Mouse (Mus musculus) heart, embryonic 12.5 days (tissue): ENCODE measurements around the gene Fbxo6. TPM values are rescaled to one million over a fixed set of nuclear protein-coding genes. Genes with fewer than 3 reads are reported as not detected.

ENCODE experiments used
- ATAC-seq: fragments of 200-750 bp; cut with Nextera tagmentation; 2 replicates; pipeline ENCODE4 v1.8.0; 2017; ENCODE audit warnings: moderate TSS enrichment, moderate library complexity; ENCODE audit not compliant: insufficient number of reproducible peaks, low FRiP score
- H3K27ac ChIP-seq: fragments of 300-500 bp; sonication (generic); 2 replicates; pipeline ENCODE4 v1.5.1; 2016; ENCODE audit warnings: mild to moderate bottlenecking, moderate library complexity; ENCODE audit not compliant: poor library complexity, severe bottlenecking
- H3K27me3 ChIP-seq: fragments of 300-500 bp; sonication (generic); replicated peaks from 2 replicates; pipeline ENCODE4 v1.6.1; 2016; ENCODE audit warnings: mild to moderate bottlenecking, moderate library complexity
- H3K36me3 ChIP-seq: fragments of 300-500 bp; sonication (generic); 2 replicates; pipeline ENCODE4 v1.6.1; 2016; ENCODE audit warnings: mild to moderate bottlenecking, moderate library complexity
- H3K4me1 ChIP-seq: fragments of 300-500 bp; sonication (generic); replicated peaks from 2 replicates; pipeline ENCODE4 v1.6.1; 2016; ENCODE audit warnings: mild to moderate bottlenecking
- H3K4me2 ChIP-seq: fragments of 300-500 bp; sonication (generic); 2 replicates; pipeline ENCODE4 v1.6.1; 2016; ENCODE audit warnings: mild to moderate bottlenecking, moderate library complexity
- H3K4me3 ChIP-seq: fragments of 300-500 bp; sonication (generic); 2 replicates; pipeline ENCODE4 v1.5.1; 2016; ENCODE audit warnings: mild to moderate bottlenecking
- H3K9ac ChIP-seq: fragments of 300-500 bp; sonication (generic); 2 replicates; pipeline ENCODE4 v1.6.1; 2016; ENCODE audit warnings: mild to moderate bottlenecking, moderate library complexity
- H3K9me3 ChIP-seq: fragments of 300-500 bp; sonication (generic); replicated peaks from 2 replicates; pipeline ENCODE4 v1.6.1; 2016; ENCODE audit warnings: mild to moderate bottlenecking, moderate library complexity
- WGBS: fragments of 180-500 bp; shearing (Covaris S2); methylation state at CpG from one replicate; pipeline ENCODE4 v1.1.7; 2016; 5-methylcytosine and 5-hydroxymethylcytosine counted together
- polyA plus RNA-seq: library from polyadenylated mRNA; unstranded; fragments of >200 nt; fragmentation: Nextera tagmentation; extraction: Ambion mirVana; gene quantifications from 2 replicates; pipeline ENCODE4 v1.2.1, GENCODE M21; 2016

Gene Fbxo6
- polyA plus RNA-seq, 1 experiment from 2014 or later: 20.2 TPM

- Histone ChIP-seq H3K4me2 (peak within 1 kb of the TSS; percentile 98), H3K27me3 (peaks cover 58% of the 10 kb centered on the region), H3K36me3 (peaks cover 22% of the 10 kb centered on the region), H3K4me3 (peak within 1 kb of the TSS; percentile 79), H3K27ac (peak within 1 kb of the TSS; percentile 73), H3K4me1 (peaks cover 35% of the 10 kb centered on the region), H3K9ac (peak within 1 kb of the TSS; percentile 87), H3K9me3 (no peaks in the 10 kb centered on the region)
- peak; percentile 58 for ATAC-seq
- WGBS: under 1% methylated on average over 43 of the region's 43 CpGs
Measured at GRCm38 (mm10) chr4:148160436-148161390, 8.8 kb upstream of the Fbxo6 start, which contains the start of the genes Fbxo44 and Fbxo2. Gene Fbxo44, minus strand, starts transcription at chr4:148160482. Gene Fbxo2, plus strand, starts transcription at chr4:148160621.

GRCm38 (mm10) chr4:148159544-148160435 is 7.8 kb upstream of the Fbxo6 start:
- Histone ChIP-seq H3K9me3 (no peaks in the 10 kb centered on the region), H3K4me2 (peak overlapping the region; percentile 98), H3K9ac (peak overlapping the region; percentile 87), H3K36me3 (peaks cover 26% of the 10 kb centered on the region), H3K27me3 (peaks cover 49% of the 10 kb centered on the region), H3K4me3 (peak overlapping the region; percentile 79), H3K27ac (peak overlapping the region; percentile 73), H3K4me1 (peaks cover 33% of the 10 kb centered on the region)
- peak; percentile 92 for ATAC-seq
- under 1% methylated on average over 51 of the region's 55 CpGs for WGBS

- H3K27ac ChIP-seq: peak overlapping the region; percentile 73
- no peaks in the 10 kb centered on the region for H3K9me3 ChIP-seq
- H3K4me1 ChIP-seq: peaks cover 24% of the 10 kb centered on the region
- no peak for ATAC-seq
- WGBS: 25% methylated on average over 27 of the region's 27 CpGs
- peaks cover 32% of the 10 kb centered on the region for H3K36me3 ChIP-seq
- peak overlapping the region; percentile 98 for H3K4me2 ChIP-seq
- peak overlapping the region; percentile 87 for H3K9ac ChIP-seq
- peaks cover 38% of the 10 kb centered on the region for H3K27me3 ChIP-seq
- H3K4me3 ChIP-seq: peak overlapping the region; percentile 79
Measured at GRCm38 (mm10) chr4:148158436-148159348, 6.8 kb upstream of the Fbxo6 start.

- Histone ChIP-seq H3K4me2 (no peak overlapping the region), H3K9me3 (no peaks in the 10 kb centered on the region), H3K27ac (no peak overlapping the region), H3K27me3 (peaks cover under 1% of the 10 kb centered on the region), H3K36me3 (peaks cover 38% of the 10 kb centered on the region), H3K4me1 (peaks cover 19% of the 10 kb centered on the region; the same call in 1 of the 2 replicates), H3K9ac (no peak overlapping the region), H3K4me3 (no peak overlapping the region)
- 58% methylated on average over 3 of the region's 3 CpGs for WGBS
- no peak for ATAC-seq
Measured at GRCm38 (mm10) chr4:148154982-148155381, 3.0 kb upstream of the Fbxo6 start.

- no peaks in the 10 kb centered on the region for H3K27me3 ChIP-seq
- ATAC-seq: no peak
Measured at GRCm38 (mm10) chr4:148154006-148154405, 2.1 kb upstream of the Fbxo6 start.

GRCm38 (mm10) chr4:148152547-148152946 is 607 bp upstream of the Fbxo6 start:
- no peak overlapping the region for H3K4me2 ChIP-seq
- H3K9ac ChIP-seq: no peak overlapping the region
- H3K4me3 ChIP-seq: no peak overlapping the region
- ATAC-seq: no peak
- peaks cover 37% of the 10 kb centered on the region for H3K36me3 ChIP-seq
- H3K27me3 ChIP-seq: no peaks in the 10 kb centered on the region
- peaks cover 12% of the 10 kb centered on the region for H3K4me1 ChIP-seq
- H3K27ac ChIP-seq: no peak overlapping the region
- no peaks in the 10 kb centered on the region for H3K9me3 ChIP-seq
- 83% methylated on average over 5 of the region's 5 CpGs for WGBS

More at GRCm38 (mm10) chr4:148154006-148154405, 2.1 kb upstream of the Fbxo6 start:
- Histone ChIP-seq H3K36me3 (peaks cover 38% of the 10 kb centered on the region), H3K4me3 (no peak overlapping the region), H3K4me1 (peaks cover 21% of the 10 kb centered on the region), H3K9ac (no peak overlapping the region), H3K4me2 (no peak overlapping the region), H3K27ac (no peak overlapping the region), H3K9me3 (no peaks in the 10 kb centered on the region)
- 86% methylated on average over 4 of the region's 4 CpGs for WGBS

GRCm38 (mm10) chr4:148150953-148151266 is 1.0 kb downstream of the Fbxo6 start:
- Histone ChIP-seq H3K4me1 (peaks cover 12% of the 10 kb centered on the region), H3K9me3 (no peaks in the 10 kb centered on the region), H3K27ac (peak overlapping the region; percentile 83), H3K36me3 (peaks cover 35% of the 10 kb centered on the region), H3K9ac (peak overlapping the region; percentile 82), H3K4me2 (peak overlapping the region; percentile 91), H3K27me3 (no peaks in the 10 kb centered on the region), H3K4me3 (peak overlapping the region; percentile 65)
- no peak for ATAC-seq
- 31% methylated on average over 3 of the region's 3 CpGs for WGBS

GRCm38 (mm10) chr4:148150242-148150641 is 1.7 kb downstream of the Fbxo6 start:
- no peaks in the 10 kb centered on the region for H3K9me3 ChIP-seq
- H3K27me3 ChIP-seq: no peaks in the 10 kb centered on the region
- 52% methylated on average over 7 of the region's 7 CpGs for WGBS
- H3K36me3 ChIP-seq: peaks cover 35% of the 10 kb centered on the region
- H3K4me3 ChIP-seq: peak overlapping the region; percentile 8
- H3K9ac ChIP-seq: 0 out of 2 replicates have a peak overlapping the region, but pooled peaks have one; percentile 3
- H3K27ac ChIP-seq: no peak overlapping the region
- H3K4me1 ChIP-seq: peaks cover 12% of the 10 kb centered on the region
- H3K4me2 ChIP-seq: peak overlapping the region; percentile 91
- ATAC-seq: no peak

- no peak overlapping the region for H3K27ac ChIP-seq
- peak overlapping the region; percentile 41; the same call in 1 of the 2 replicates for H3K4me2 ChIP-seq
- no peak for ATAC-seq
- 0 out of 2 replicates have a peak overlapping the region, but pooled peaks have one; percentile 9 for H3K4me3 ChIP-seq
- no peaks in the 10 kb centered on the region for H3K27me3 ChIP-seq
- H3K9ac ChIP-seq: no peak overlapping the region
- peaks cover 42% of the 10 kb centered on the region for H3K36me3 ChIP-seq
- 33% methylated on average over 12 of the region's 12 CpGs for WGBS
- peaks cover 12% of the 10 kb centered on the region for H3K4me1 ChIP-seq
- no peaks in the 10 kb centered on the region for H3K9me3 ChIP-seq
Measured at GRCm38 (mm10) chr4:148149540-148149939, 2.4 kb downstream of the Fbxo6 start.

GRCm38 (mm10) chr4:148147714-148148113 is 4.2 kb downstream of the Fbxo6 start:
- Histone ChIP-seq H3K4me3 (no peak overlapping the region), H3K9ac (no peak overlapping the region), H3K36me3 (peaks cover 35% of the 10 kb centered on the region), H3K27ac (no peak overlapping the region), H3K9me3 (no peaks in the 10 kb centered on the region), H3K4me1 (peaks cover 12% of the 10 kb centered on the region), H3K4me2 (no peak overlapping the region), H3K27me3 (no peaks in the 10 kb centered on the region)
- ATAC-seq: no peak
- 94% methylated on average over 2 of the region's 2 CpGs for WGBS
